Mouse (Mus musculus) hindbrain, postnatal 0 days (tissue): Measurements from ENCODE around the gene Fancc. TPM values are rescaled to one million over a fixed set of nuclear protein-coding genes. Genes with fewer than 3 reads are reported as not detected.

Source experiments
- ATAC-seq: fragments of 200-750 bp; cut with Nextera tagmentation; 2 replicates; pipeline ENCODE4 v1.8.0; 2017; ENCODE audit warnings: mild to moderate bottlenecking, moderate TSS enrichment, moderate library complexity
- DNase-seq: peaks from one replicate; pipeline ENCODE4 v3.0.0-alpha.2; 2015; ENCODE audit warnings: low spot score
- H3K27ac ChIP-seq: fragments of 300-500 bp; sonication (generic); 2 replicates; pipeline ENCODE4 v1.5.1; 2014; ENCODE audit warnings: mild to moderate bottlenecking
- H3K27me3 ChIP-seq: fragments of 300-500 bp; sonication (generic); 2 replicates; pipeline ENCODE4 v1.6.1; 2014; ENCODE audit warnings: low read length, mixed read lengths; ENCODE audit not compliant: insufficient read depth
- H3K36me3 ChIP-seq: fragments of 300-500 bp; sonication (generic); 2 replicates; pipeline ENCODE4 v1.6.1; 2014; ENCODE audit warnings: low read length, mixed read lengths; ENCODE audit not compliant: insufficient read depth
- H3K4me1 ChIP-seq: fragments of 300-500 bp; sonication (generic); 2 replicates; pipeline ENCODE4 v1.6.1; 2014; ENCODE audit warnings: antibody characterized with exemption, low read length, mixed read lengths; ENCODE audit not compliant: insufficient read depth
- H3K4me2 ChIP-seq: fragments of 300-500 bp; sonication (generic); 2 replicates; pipeline ENCODE4 v1.6.1; 2014; ENCODE audit warnings: low read depth, mild to moderate bottlenecking, low read length, moderate library complexity, mixed read lengths
- H3K4me3 ChIP-seq: fragments of 300-500 bp; sonication (generic); 2 replicates; pipeline ENCODE4 v1.5.1; 2014; ENCODE audit warnings: low read length
- H3K9ac ChIP-seq: fragments of 300-500 bp; sonication (generic); replicated peaks from 2 replicates; pipeline ENCODE4 v1.6.1; 2014; ENCODE audit warnings: mild to moderate bottlenecking, low read length, moderate library complexity, mixed read lengths
- H3K9me3 ChIP-seq: fragments of 300-500 bp; sonication (generic); 2 replicates; pipeline ENCODE4 v1.6.1; 2016; ENCODE audit warnings: low read length, mixed read lengths
- CTCF ChIP-seq: IDR thresholded peaks from 2 replicates; pipeline ENCODE4 v1.5.1; 2016; ENCODE audit warnings: antibody characterized with exemption, control low read depth, low read depth
- WGBS: fragments of 180-500 bp; shearing (Covaris S2); extraction: QIAGEN DNeasy Blood & Tissue Kit; methylation state at CpG from one replicate; pipeline ENCODE4 v1.1.7; 2014; 5-methylcytosine and 5-hydroxymethylcytosine counted together
- polyA plus RNA-seq: library from polyadenylated mRNA; unstranded; fragments of >200 nt; fragmentation: Nextera tagmentation; extraction: Ambion mirVana; gene quantifications from 2 replicates; pipeline ENCODE4 v1.2.1, GENCODE M21; 2015
- total RNA-seq: library from RNA; depleted of rRNA; stranded (reverse); fragments of >200 nt; gene quantifications from 2 replicates; pipeline ENCODE4 v1.2.3, GENCODE M21; 2014

The Fancc gene
- total and polyA plus RNA-seq, 2 experiments from 2014 or later: 11.9 to 17.7 TPM

- ATAC-seq: peak; percentile 73
- H3K27me3 ChIP-seq: no peaks in the 10 kb centered on the region
- no peaks in the 10 kb centered on the region for H3K9me3 ChIP-seq
- DNase-seq: peak; percentile 51
- H3K36me3 ChIP-seq: peaks cover 25% of the 10 kb centered on the region
- WGBS: 8% methylated on average over 5 of the region's 5 CpGs
- no peak overlapping the region for H3K9ac ChIP-seq
- H3K4me2 ChIP-seq: no peak overlapping the region
- H3K4me3 ChIP-seq: no peak overlapping the region
- peak overlapping the region; percentile 37; the same call in 1 of the 2 replicates for H3K27ac ChIP-seq
- peaks cover 4% of the 10 kb centered on the region; the same call in 1 of the 2 replicates for H3K4me1 ChIP-seq
- no peak for TF ChIP-seq CTCF
These were observed 31.1 kb upstream of the Fancc start for GRCm38 (mm10) chr13:63528164-63528675.

GRCm38 (mm10) chr13:63525571-63526197 is 28.6 kb upstream of the Fancc start:
- peaks cover 22% of the 10 kb centered on the region for H3K36me3 ChIP-seq
- H3K27ac ChIP-seq: peak overlapping the region; percentile 37; the same call in 1 of the 2 replicates
- no peaks in the 10 kb centered on the region for H3K9me3 ChIP-seq
- no peak for TF ChIP-seq CTCF
- 0 out of 2 replicates have a peak overlapping the region, but pooled peaks have one; percentile 6 for H3K9ac ChIP-seq
- no peak for ATAC-seq
- no peak for DNase-seq
- no peaks in the 10 kb centered on the region for H3K27me3 ChIP-seq
- H3K4me1 ChIP-seq: peaks cover 4% of the 10 kb centered on the region; the same call in 1 of the 2 replicates
- no peak overlapping the region for H3K4me2 ChIP-seq
- WGBS: 59% methylated on average over 11 of the region's 11 CpGs
- no peak overlapping the region for H3K4me3 ChIP-seq

- Histone ChIP-seq H3K27me3 (no peaks in the 10 kb centered on the region), H3K4me1 (peaks cover 4% of the 10 kb centered on the region; the same call in 1 of the 2 replicates), H3K4me2 (no peak overlapping the region), H3K9ac (0 out of 2 replicates have a peak overlapping the region, but pooled peaks have one; percentile 6), H3K27ac (peak overlapping the region; percentile 37), H3K36me3 (peaks cover 23% of the 10 kb centered on the region), H3K9me3 (no peaks in the 10 kb centered on the region), H3K4me3 (no peak overlapping the region)
- peak; percentile 30; the same call in 1 of the 2 replicates for ATAC-seq
- TF ChIP-seq CTCF: no peak
- peak; percentile 60 for DNase-seq
- 44% methylated on average over 25 of the region's 25 CpGs for WGBS
These were observed 27.8 kb upstream of the Fancc start for GRCm38 (mm10) chr13:63524608-63525570.

- Histone ChIP-seq H3K4me2 (no peak overlapping the region), H3K4me1 (peaks cover 4% of the 10 kb centered on the region; the same call in 1 of the 2 replicates), H3K9me3 (no peaks in the 10 kb centered on the region), H3K9ac (no peak overlapping the region), H3K27me3 (no peaks in the 10 kb centered on the region), H3K4me3 (no peak overlapping the region), H3K36me3 (peaks cover 31% of the 10 kb centered on the region), H3K27ac (no peak overlapping the region)
- 30% methylated on average over 2 of the region's 2 CpGs for WGBS
- DNase-seq (no peak), ATAC-seq (no peak)
- no peak for TF ChIP-seq CTCF
These were observed 27.0 kb upstream of the Fancc start for GRCm38 (mm10) chr13:63524061-63524460.

- H3K9ac ChIP-seq: no peak overlapping the region
- no peaks in the 10 kb centered on the region for H3K27me3 ChIP-seq
- no peak overlapping the region for H3K4me2 ChIP-seq
- H3K9me3 ChIP-seq: no peaks in the 10 kb centered on the region
- peaks cover 4% of the 10 kb centered on the region; the same call in 1 of the 2 replicates for H3K4me1 ChIP-seq
- H3K4me3 ChIP-seq: no peak overlapping the region
- ATAC-seq (no peak), DNase-seq (no peak)
- TF ChIP-seq CTCF: no peak
- peaks cover 43% of the 10 kb centered on the region for H3K36me3 ChIP-seq
- WGBS: 73% methylated on average over 10 of the region's 10 CpGs
- H3K27ac ChIP-seq: no peak overlapping the region
These were observed 25.8 kb upstream of the Fancc start for GRCm38 (mm10) chr13:63522832-63523231.

GRCm38 (mm10) chr13:63520110-63520509 is 23.0 kb upstream of the Fancc start:
- ATAC-seq (no peak), DNase-seq (no peak)
- no peak overlapping the region for H3K4me3 ChIP-seq
- 82% methylated on average over 6 of the region's 6 CpGs for WGBS
- H3K4me1 ChIP-seq: no peaks in the 10 kb centered on the region
- H3K27me3 ChIP-seq: no peaks in the 10 kb centered on the region
- H3K9me3 ChIP-seq: no peaks in the 10 kb centered on the region
- no peak overlapping the region for H3K9ac ChIP-seq
- H3K27ac ChIP-seq: no peak overlapping the region
- no peak for TF ChIP-seq CTCF
- no peak overlapping the region for H3K4me2 ChIP-seq
- peaks cover 57% of the 10 kb centered on the region for H3K36me3 ChIP-seq
